Mouse (Mus musculus) subcutaneous adipose tissue, adult 2 months (tissue): ENCODE results near the gene Senp1. TPM values are rescaled to one million over a fixed set of nuclear protein-coding genes. Genes with fewer than 3 reads are reported as not detected.

Experiments used
- polyA plus RNA-seq: library from polyadenylated mRNA; depleted of rRNA; stranded (reverse); fragments of >200 nt; gene quantifications from 2 replicates; pipeline ENCODE4 v1.2.3, GENCODE M21; 2012; ENCODE audit warnings: low replicate concordance; rRNA removed

Gene Senp1
- 8.0 and 18.2 TPM in 2 replicates for polyA plus RNA-seq

GRCm38 (mm10) chr15:98093121-98094011 is at the start of gene Senp1:
Gene Senp1, minus strand, starts transcription at chr15:98093744.

GRCm38 (mm10) chr15:98092372-98093120 is 998 bp downstream of the Senp1 start, which contains the start of gene Pfkm:
Gene Pfkm, plus strand, starts transcription at chr15:98092589.

GRCm38 (mm10) chr15:98003822-98004739 is 89.5 kb downstream of the Senp1 start, which contains the start of gene Col2a1:
Gene Col2a1, minus strand, starts transcription at chr15:98004695.

Other genes starting within 250 kb of the Senp1 start
- 103 and 128 TPM in 2 replicates for gene Hdac7, start 249.2 kb downstream of the Senp1 start, polyA plus RNA-seq
- gene Vdr, start 183.1 kb downstream of the Senp1 start, polyA plus RNA-seq: 0.63 and 2.0 TPM in 2 replicates
- 67.8 and 95.8 TPM in 2 replicates for gene Tmem106c, start 129.5 kb downstream of the Senp1 start, polyA plus RNA-seq
- 0.03 TPM in 1 of 2 replicates, not detected in the other for gene Col2a1, start 89.0 kb downstream of the Senp1 start, polyA plus RNA-seq
- 27.5 and 39.9 TPM in 2 replicates for gene Pfkm, start 1.2 kb downstream of the Senp1 start, polyA plus RNA-seq
- 46.3 and 54.3 TPM in 2 replicates for gene Asb8, start 71.9 kb upstream of the Senp1 start, polyA plus RNA-seq
- gene Ccdc184, start 73.4 kb upstream of the Senp1 start, polyA plus RNA-seq: 0.14 and 6.3 TPM in 2 replicates
- not detected in 2 replicates for gene Olfr288, start 101.8 kb upstream of the Senp1 start, polyA plus RNA-seq
- gene Gm44579, start 127.2 kb upstream of the Senp1 start, polyA plus RNA-seq: not detected in 2 replicates
- not detected in 2 replicates for gene Olfr287, start 127.3 kb upstream of the Senp1 start, polyA plus RNA-seq
- gene Olfr286, start 140.7 kb upstream of the Senp1 start, polyA plus RNA-seq: not detected in 2 replicates
- not detected in 2 replicates for gene H1fnt, start 163.5 kb upstream of the Senp1 start, polyA plus RNA-seq
- gene Zfp641, start 202.4 kb upstream of the Senp1 start, polyA plus RNA-seq: 2.9 and 4.3 TPM in 2 replicates
- not detected in 2 replicates for gene Olfr285, start 223.6 kb upstream of the Senp1 start, polyA plus RNA-seq
- gene Olfr284, start 247.2 kb upstream of the Senp1 start, polyA plus RNA-seq: not detected in 2 replicates